Mouse (Mus musculus) olfactory bulb, adult 2 months (tissue): ENCODE measurements at regions not wholly inside any gene's neighbourhood (a gene's known extent, or its start where the extent isn't known, plus 50 kb on each side); places are given as distances from the start of the nearest gene placed in this dataset.

Experiments
- H3K27ac ChIP-seq: fragments of 200-500 bp; 2 replicates; pipeline ENCODE4 v1.5.1; 2012; ENCODE audit warnings: low read depth, low read length; ENCODE audit not compliant: insufficient read depth
- H3K4me1 ChIP-seq: fragments of 200-500 bp; 2 replicates; pipeline ENCODE4 v1.6.1; 2012; ENCODE audit warnings: low read length; ENCODE audit not compliant: control insufficient read depth, insufficient read depth
- H3K4me3 ChIP-seq: fragments of 200-500 bp; 2 replicates; pipeline ENCODE4 v1.5.1; 2012; ENCODE audit warnings: mild to moderate bottlenecking, low read depth, low read length, moderate library complexity; ENCODE audit not compliant: insufficient read depth
- CTCF ChIP-seq: fragments of 200-500 bp; IDR thresholded peaks from 2 replicates; pipeline ENCODE4 v1.5.1; 2012; ENCODE audit warnings: low read depth, mild to moderate bottlenecking, low read length, moderate library complexity; ENCODE audit not compliant: insufficient read depth
- POLR2A ChIP-seq: fragments of 200-500 bp; IDR thresholded peaks from 2 replicates; pipeline ENCODE4 v1.6.1; 2012; ENCODE audit warnings: mild to moderate bottlenecking, low read depth, low read length, moderate library complexity; ENCODE audit not compliant: insufficient read depth
- WGBS: fragments of 180-500 bp; shearing (Covaris S2); methylation state at CpG from one replicate; pipeline ENCODE4 v1.1.7; 2018; 5-methylcytosine and 5-hydroxymethylcytosine counted together

GRCm38 (mm10) chr3:38553470-38554043, 68.9 kb upstream of the Ankrd50 start:
- no peaks in the 10 kb centered on the region for H3K4me1 ChIP-seq
- TF ChIP-seq POLR2A (no peak), CTCF (no peak)
- 42% methylated on average over 4 of the region's 4 CpGs for WGBS
- H3K27ac ChIP-seq: no peak overlapping the region
- H3K4me3 ChIP-seq: no peak overlapping the region

DNA sequence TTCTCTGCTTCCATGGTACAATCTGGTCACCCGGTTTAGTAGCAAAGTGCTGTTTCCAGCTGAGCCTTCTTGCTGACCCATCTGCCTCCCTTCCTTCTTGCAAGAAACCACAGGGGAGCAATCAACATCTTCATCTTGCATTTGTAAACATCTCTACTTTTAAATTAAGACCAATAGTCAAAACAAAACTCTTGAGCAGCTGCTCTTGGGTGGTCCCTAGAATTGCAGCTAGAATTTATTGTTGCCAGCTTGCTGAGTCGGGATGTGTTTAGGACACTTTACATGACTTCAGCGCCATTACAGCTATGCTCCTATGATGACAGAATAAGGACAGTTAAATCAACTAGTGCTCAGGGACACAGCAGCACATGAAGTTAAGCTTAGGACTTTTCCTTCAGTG, 62.4 kb upstream of the Ankrd50 start:
- 88% methylated on average over 3 of the region's 3 CpGs for WGBS
- Histone ChIP-seq H3K4me1 (no peaks in the 10 kb centered on the region), H3K27ac (no peak overlapping the region), H3K4me3 (no peak overlapping the region)
- TF ChIP-seq CTCF (no peak), POLR2A (no peak)

DNA sequence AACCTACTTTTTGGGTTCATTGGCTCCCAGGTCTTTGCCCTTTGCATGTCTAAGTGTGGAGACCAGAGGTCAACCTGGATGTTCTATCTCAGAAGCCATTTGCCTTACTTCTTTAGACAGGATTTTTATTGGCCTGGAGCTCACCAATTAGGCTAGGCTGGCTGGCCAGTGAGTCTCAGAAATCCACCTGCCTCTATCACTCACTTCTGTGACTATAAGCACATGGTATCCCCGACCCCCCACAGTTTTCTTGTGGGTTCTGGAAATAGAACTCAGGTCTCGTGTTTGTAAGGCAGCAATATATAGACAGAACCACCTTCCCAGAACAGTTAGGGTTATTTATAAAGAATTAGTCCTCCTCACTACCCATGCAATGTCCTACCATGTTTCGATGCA, 60.9 kb upstream of the Ankrd50 start:
- H3K4me1 ChIP-seq: no peaks in the 10 kb centered on the region
- TF ChIP-seq POLR2A (no peak), CTCF (no peak)
- no peak overlapping the region for H3K4me3 ChIP-seq
- no peak overlapping the region for H3K27ac ChIP-seq
- WGBS: 86% methylated on average over 3 of the region's 3 CpGs

DNA sequence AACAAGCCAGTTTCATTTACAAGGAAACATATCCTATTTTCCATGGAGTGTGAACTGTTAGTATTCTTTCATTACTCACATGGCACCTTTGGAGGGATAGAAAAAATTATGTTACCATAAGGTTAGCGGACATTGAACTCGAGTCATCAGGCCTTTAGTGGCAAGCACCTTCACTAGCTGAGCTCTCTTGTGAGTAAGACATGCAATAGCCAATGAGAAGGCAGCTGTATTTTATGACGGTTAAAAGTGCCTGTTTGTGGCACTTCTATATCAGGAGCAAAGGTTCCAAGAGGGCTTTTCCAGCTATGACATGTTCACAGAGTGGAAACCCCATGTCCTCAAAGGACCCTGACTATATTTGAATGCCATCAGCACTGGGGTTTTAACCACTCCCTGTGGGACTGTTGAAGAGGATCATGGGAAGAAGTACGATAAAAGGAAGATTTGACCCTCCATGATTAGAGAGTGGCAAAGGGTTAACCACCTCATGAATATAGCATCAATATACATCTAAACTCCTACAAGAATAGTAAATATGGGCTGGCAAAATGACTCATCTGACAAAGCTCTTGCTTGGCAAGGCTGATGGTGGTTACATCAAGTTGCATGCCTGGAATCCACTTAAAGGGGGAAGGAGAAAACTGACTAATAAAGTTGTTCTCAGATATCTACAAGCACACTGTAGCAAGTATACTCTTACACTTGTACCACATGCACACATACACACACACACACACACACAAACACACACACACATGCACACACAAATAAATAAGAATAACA, 60.3 kb upstream of the Ankrd50 start:
- Histone ChIP-seq H3K4me1 (no peaks in the 10 kb centered on the region), H3K27ac (no peak overlapping the region), H3K4me3 (no peak overlapping the region)
- WGBS: 91% methylated on average over 4 of the region's 4 CpGs
- TF ChIP-seq POLR2A: no peak
- TF ChIP-seq CTCF: no peak

GRCm38 (mm10) chr3:38543816-38544215, 59.2 kb upstream of the Ankrd50 start:
- 94% methylated on average over 3 of the region's 3 CpGs for WGBS
- no peaks in the 10 kb centered on the region for H3K4me1 ChIP-seq

GRCm38 (mm10) chr3:38541296-38541695, 56.7 kb upstream of the Ankrd50 start:
- no peak for TF ChIP-seq POLR2A
- no peak for TF ChIP-seq CTCF
- Histone ChIP-seq H3K4me1 (no peaks in the 10 kb centered on the region), H3K27ac (no peak overlapping the region), H3K4me3 (no peak overlapping the region)
- 86% methylated on average over 3 of the region's 3 CpGs for whole genome bisulfite sequencing

More at GRCm38 (mm10) chr3:38543816-38544215, 59.2 kb upstream of the Ankrd50 start:
- no peak overlapping the region for H3K4me3 ChIP-seq
- no peak overlapping the region for H3K27ac ChIP-seq
- TF ChIP-seq POLR2A (no peak), CTCF (no peak)

DNA sequence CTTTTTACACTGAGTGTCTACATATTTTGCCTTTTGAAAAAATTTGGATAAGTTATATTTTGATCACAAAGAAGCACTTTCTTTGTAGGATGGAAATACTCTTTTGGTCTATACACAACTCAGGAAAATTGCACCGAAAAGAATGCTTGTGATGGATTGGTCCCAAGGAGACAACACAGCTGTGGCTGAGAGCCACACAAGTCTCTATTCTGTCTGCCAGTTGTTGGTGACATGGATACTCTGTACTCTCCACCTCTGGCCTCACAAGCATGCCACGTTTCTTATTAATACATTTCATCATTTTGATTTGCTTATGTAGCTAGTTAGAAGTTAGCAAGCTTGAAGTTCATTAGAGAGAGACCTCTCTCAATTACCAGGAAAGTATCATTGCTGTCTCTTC, 53.7 kb upstream of the Ankrd50 start:
- WGBS: 77% methylated on average over 2 of the region's 2 CpGs
- TF ChIP-seq POLR2A (no peak), CTCF (no peak)
- no peak overlapping the region for H3K27ac ChIP-seq
- H3K4me3 ChIP-seq: no peak overlapping the region
- H3K4me1 ChIP-seq: no peaks in the 10 kb centered on the region

DNA sequence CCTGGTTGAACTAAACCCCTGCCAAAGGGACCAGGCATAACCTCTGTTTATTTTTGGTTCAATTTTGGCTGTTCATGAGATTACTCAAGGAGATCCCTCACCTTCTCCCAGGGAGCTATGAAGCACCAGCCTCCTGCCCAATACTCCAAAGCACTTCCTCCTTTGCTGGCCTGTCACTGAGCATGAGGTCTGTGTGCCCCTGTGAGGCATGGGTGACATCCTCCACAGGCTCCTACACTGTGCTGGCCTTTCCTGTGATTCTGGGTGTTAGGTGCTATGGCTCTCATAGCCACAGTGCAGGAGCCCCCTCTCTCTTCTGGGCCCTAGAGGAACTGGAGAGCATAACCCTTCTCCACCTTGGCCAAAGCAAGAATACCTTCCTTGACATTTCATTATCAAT, 53.1 kb upstream of the Ankrd50 start:
- Histone ChIP-seq H3K4me1 (no peaks in the 10 kb centered on the region), H3K4me3 (no peak overlapping the region), H3K27ac (no peak overlapping the region)
- TF ChIP-seq CTCF (no peak), POLR2A (no peak)
